Mouse (Mus musculus): ENCODE measurements at regions not wholly inside any gene's neighbourhood (a gene's known extent, or its start where the extent isn't known, plus 50 kb on each side); places are given as distances from the start of the nearest gene placed in this dataset.
A peak's percentile ranks its signal among the peaks of the same experiment; 100 is the strongest.

GRCm38 (mm10) chr13:110568482-110569179, 173.8 kb downstream of the Plk2 start:
- no peak overlapping the region for H3K4me3 ChIP-seq
- WGBS, result 89% methylated on average over 8 of the region's 8 CpGs
- peaks cover 6% of the 10 kb centered on the region for H3K4me1 ChIP-seq
- no peaks in the 10 kb centered on the region for H3K36me3 ChIP-seq
- no peak overlapping the region for H3K4me2 ChIP-seq (replicated peaks)
- no peaks in the 10 kb centered on the region for H3K27me3 ChIP-seq
- H3K9ac ChIP-seq (replicated peaks), result no peak overlapping the region
- no peak for ATAC-seq (replicated peaks)
- H3K27ac ChIP-seq (replicated peaks), result no peak overlapping the region
- H3K9me3 ChIP-seq, result no peaks in the 10 kb centered on the region

- H3K27ac ChIP-seq (replicated peaks), result no peak overlapping the region
- ATAC-seq (replicated peaks), result no peak
- H3K4me3 ChIP-seq, result no peak overlapping the region
- no peaks in the 10 kb centered on the region for H3K27me3 ChIP-seq
- peaks cover 11% of the 10 kb centered on the region for H3K4me1 ChIP-seq
- H3K4me2 ChIP-seq (replicated peaks), result no peak overlapping the region
- H3K36me3 ChIP-seq, result no peaks in the 10 kb centered on the region
- H3K9me3 ChIP-seq, result no peaks in the 10 kb centered on the region
- no peak overlapping the region for H3K9ac ChIP-seq (replicated peaks)
- WGBS, result 96% methylated on average over 2 of the region's 2 CpGs
Observed at GRCm38 (mm10) chr13:110569180-110569512, 174.3 kb downstream of the Plk2 start.

GRCm38 (mm10) chr13:110570386-110570785, 175.5 kb downstream of the Plk2 start:
- Histone ChIP-seq H3K9me3 (no peaks in the 10 kb centered on the region), H3K27me3 (no peaks in the 10 kb centered on the region), H3K36me3 (no peaks in the 10 kb centered on the region), H3K4me3 (no peak overlapping the region), H3K4me1 (peaks cover 19% of the 10 kb centered on the region), H3K27ac (replicated peaks) (no peak overlapping the region), H3K4me2 (replicated peaks) (no peak overlapping the region), H3K9ac (replicated peaks) (no peak overlapping the region)
- no peak for ATAC-seq (replicated peaks)

- H3K27me3 ChIP-seq, result no peaks in the 10 kb centered on the region
- H3K36me3 ChIP-seq, result no peaks in the 10 kb centered on the region
- 36% methylated on average over 7 of the region's 7 CpGs for WGBS
- peaks cover 20% of the 10 kb centered on the region for H3K4me1 ChIP-seq
- no peak overlapping the region for H3K9ac ChIP-seq (replicated peaks)
- H3K27ac ChIP-seq (replicated peaks), result peak overlapping the region; percentile 59
- no peak overlapping the region for H3K4me3 ChIP-seq
- peak; percentile 70 for ATAC-seq (replicated peaks)
- no peak overlapping the region for H3K4me2 ChIP-seq (replicated peaks)
- H3K9me3 ChIP-seq, result no peaks in the 10 kb centered on the region
Observed at GRCm38 (mm10) chr13:110573360-110574065, 178.7 kb downstream of the Plk2 start.

- H3K4me2 ChIP-seq (replicated peaks), result no peak overlapping the region; the same call in 1 of the 2 replicates
- H3K4me1 ChIP-seq, result peaks cover 20% of the 10 kb centered on the region
- H3K9me3 ChIP-seq, result no peaks in the 10 kb centered on the region
- ATAC-seq (replicated peaks), result no peak
- H3K9ac ChIP-seq (replicated peaks), result no peak overlapping the region
- H3K27ac ChIP-seq (replicated peaks), result peak overlapping the region; percentile 41; the same call in 1 of the 2 replicates
- no peak overlapping the region for H3K4me3 ChIP-seq
- no peaks in the 10 kb centered on the region for H3K27me3 ChIP-seq
- H3K36me3 ChIP-seq, result no peaks in the 10 kb centered on the region
- 48% methylated on average over 6 of the region's 6 CpGs for WGBS
Observed at GRCm38 (mm10) chr13:110574764-110575471, 180.1 kb downstream of the Plk2 start.

GRCm38 (mm10) chr13:110578159-110578558, 183.3 kb downstream of the Plk2 start:
- WGBS, result 80% methylated on average over 7 of the region's 7 CpGs
- no peak overlapping the region for H3K27ac ChIP-seq (replicated peaks)
- no peaks in the 10 kb centered on the region for H3K9me3 ChIP-seq
- no peak for ATAC-seq (replicated peaks)
- no peak overlapping the region for H3K4me3 ChIP-seq
- H3K4me1 ChIP-seq, result peaks cover 23% of the 10 kb centered on the region
- H3K9ac ChIP-seq (replicated peaks), result no peak overlapping the region
- no peaks in the 10 kb centered on the region for H3K27me3 ChIP-seq
- no peak overlapping the region for H3K4me2 ChIP-seq (replicated peaks)
- no peaks in the 10 kb centered on the region for H3K36me3 ChIP-seq

- 58% methylated on average over 4 of the region's 4 CpGs for WGBS
- Histone ChIP-seq H3K4me1 (peaks cover 10% of the 10 kb centered on the region), H3K4me2 (replicated peaks) (no peak overlapping the region), H3K27ac (replicated peaks) (no peak overlapping the region), H3K4me3 (no peak overlapping the region), H3K36me3 (no peaks in the 10 kb centered on the region), H3K27me3 (no peaks in the 10 kb centered on the region), H3K9ac (replicated peaks) (no peak overlapping the region), H3K9me3 (no peaks in the 10 kb centered on the region)
- peak; percentile 64; the same call in 1 of the 2 replicates for ATAC-seq (replicated peaks)
Observed at GRCm38 (mm10) chr13:110580166-110580565, 185.3 kb downstream of the Plk2 start.

- Histone ChIP-seq H3K27ac (replicated peaks) (no peak overlapping the region), H3K9ac (replicated peaks) (no peak overlapping the region), H3K36me3 (no peaks in the 10 kb centered on the region), H3K4me3 (no peak overlapping the region), H3K4me2 (replicated peaks) (no peak overlapping the region), H3K4me1 (peaks cover 9% of the 10 kb centered on the region), H3K9me3 (no peaks in the 10 kb centered on the region), H3K27me3 (no peaks in the 10 kb centered on the region)
- ATAC-seq (replicated peaks), result peak; percentile 67
- WGBS, result 32% methylated on average over 5 of the region's 5 CpGs
Observed at GRCm38 (mm10) chr13:110580570-110580969, 185.7 kb downstream of the Plk2 start.

- H3K4me2 ChIP-seq (replicated peaks), result no peak overlapping the region
- no peaks in the 10 kb centered on the region for H3K9me3 ChIP-seq
- no peak overlapping the region for H3K27ac ChIP-seq (replicated peaks)
- no peaks in the 10 kb centered on the region for H3K27me3 ChIP-seq
- ATAC-seq (replicated peaks), result 0 out of 2 replicates have a peak, but pooled peaks have one; percentile 19
- H3K4me1 ChIP-seq, result peaks cover 11% of the 10 kb centered on the region
- H3K9ac ChIP-seq (replicated peaks), result no peak overlapping the region
- no peak overlapping the region for H3K4me3 ChIP-seq
- H3K36me3 ChIP-seq, result no peaks in the 10 kb centered on the region
- whole genome bisulfite sequencing, result 37% methylated on average over 10 of the region's 10 CpGs
Observed at GRCm38 (mm10) chr13:110584765-110585164, 189.9 kb downstream of the Plk2 start.

- Histone ChIP-seq H3K4me1 (no peaks in the 10 kb centered on the region), H3K4me3 (no peak overlapping the region), H3K9me3 (no peaks in the 10 kb centered on the region), H3K27ac (replicated peaks) (no peak overlapping the region), H3K4me2 (replicated peaks) (no peak overlapping the region), H3K27me3 (no peaks in the 10 kb centered on the region), H3K9ac (replicated peaks) (no peak overlapping the region), H3K36me3 (no peaks in the 10 kb centered on the region)
- 88% methylated on average over 3 of the region's 3 CpGs for WGBS
- no peak for ATAC-seq (replicated peaks)
Observed at GRCm38 (mm10) chr13:110594630-110595029, 199.8 kb downstream of the Plk2 start.

GRCm38 (mm10) chr13:110599666-110600065, 204.8 kb downstream of the Plk2 start:
- Histone ChIP-seq H3K4me2 (replicated peaks) (no peak overlapping the region), H3K4me3 (no peak overlapping the region), H3K9me3 (no peaks in the 10 kb centered on the region), H3K4me1 (no peaks in the 10 kb centered on the region), H3K9ac (replicated peaks) (no peak overlapping the region), H3K36me3 (no peaks in the 10 kb centered on the region), H3K27ac (replicated peaks) (no peak overlapping the region), H3K27me3 (no peaks in the 10 kb centered on the region)
- ATAC-seq (replicated peaks), result no peak
- 87% methylated on average over 3 of the region's 3 CpGs for WGBS

- no peak overlapping the region for H3K27ac ChIP-seq (replicated peaks)
- no peaks in the 10 kb centered on the region for H3K36me3 ChIP-seq
- WGBS, result 79% methylated on average over 9 of the region's 9 CpGs
- H3K9me3 ChIP-seq, result no peaks in the 10 kb centered on the region
- H3K27me3 ChIP-seq, result no peaks in the 10 kb centered on the region
- no peak for ATAC-seq (replicated peaks)
- H3K4me3 ChIP-seq, result no peak overlapping the region
- H3K4me2 ChIP-seq (replicated peaks), result no peak overlapping the region
- H3K4me1 ChIP-seq, result no peaks in the 10 kb centered on the region
- H3K9ac ChIP-seq (replicated peaks), result no peak overlapping the region
Observed at GRCm38 (mm10) chr13:110600377-110600776, 205.5 kb downstream of the Plk2 start.
